Comparison of ENCODE assay signal across 20 mouse cellular contexts in the genomic region with DNA sequence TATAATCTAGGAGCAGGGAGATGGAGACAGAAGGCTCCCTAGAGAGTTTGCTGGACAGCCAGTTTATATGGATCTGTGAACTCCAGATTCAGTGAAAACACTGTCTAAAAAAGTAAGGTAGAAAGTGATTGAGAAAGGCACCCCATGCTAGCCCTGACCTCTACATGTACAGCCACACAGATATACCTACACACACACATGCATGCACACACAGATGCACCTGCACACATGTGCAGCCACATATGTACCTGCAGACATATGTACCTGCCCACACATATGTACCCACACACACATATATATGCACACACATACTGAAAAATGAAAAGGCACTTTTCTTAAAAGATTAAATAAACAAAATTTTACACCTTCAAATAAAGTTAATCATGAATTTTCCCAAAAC. TPM values are rescaled to one million over a fixed set of nuclear protein-coding genes. Genes with fewer than 3 reads are reported as not detected.
A peak's percentile ranks its signal among the peaks of the same experiment; 100 is the strongest.
DNase-seq lines count a peak whose midpoint lies in the region; ATAC-seq and TF ChIP-seq lines count a peak whose summit lies in the region.
"Had no signal": no experiment of that assay in that cellular context is flagged by ENCODE, and none has a peak within 500 bp of the region (broad histone marks: within the 10 kb centered on the region; RNA-seq: fewer than 3 reads in every experiment).

No protein-coding gene starts in this region.

- intact Hi-C loops in heart, adult 2 months (cut with DNase I), result no loop called here
- intact Hi-C loops in heart, postnatal 36 days (cut with DNase I), result no loop called here

- TF ChIP-seq POLR2A in heart, adult 2 months (IDR thresholded peaks at IDR 0.05; ENCODE audit: insufficient read depth, low read depth, low read length), result no peak

- no peak for TF ChIP-seq EP300 in heart, adult 2 months (IDR thresholded peaks at IDR 0.05; ENCODE audit: insufficient read depth, low read depth, low read length)
- TF ChIP-seq EP300 in heart, postnatal 0 days (IDR thresholded peaks at IDR 0.05; ENCODE audit: low read depth), result no peak

- H3K4me1 ChIP-seq in heart, adult 2 months (ENCODE audit: control insufficient read depth, insufficient read depth, low read length), result peaks cover 23% of the 10 kb centered on the region
- peaks cover 58% of the 10 kb centered on the region for H3K4me1 ChIP-seq in heart, embryonic 13.5 days
- H3K4me1 ChIP-seq in heart, embryonic 15.5 days (replicated peaks), result peaks cover 31% of the 10 kb centered on the region
- H3K4me1 ChIP-seq in heart, postnatal 0 days (ENCODE audit: control insufficient read depth, insufficient read depth), result peaks cover 39% of the 10 kb centered on the region
- H3K4me1 ChIP-seq: embryonic facial prominence, embryonic 12.5 days; hindbrain, embryonic 10.5 days had no signal

- no peak for TF ChIP-seq CTCF in heart, adult 2 months (IDR thresholded peaks at IDR 0.05)
- no peak for TF ChIP-seq CTCF in heart, postnatal 0 days (IDR thresholded peaks at IDR 0.05; ENCODE audit: low read depth)

- H3K9me3 ChIP-seq in heart, embryonic 13.5 days, result no peaks in the 10 kb centered on the region
- H3K9me3 ChIP-seq in heart, embryonic 15.5 days (replicated peaks), result no peaks in the 10 kb centered on the region
- H3K9me3 ChIP-seq in heart, postnatal 0 days (replicated peaks; ENCODE audit: control insufficient read depth, low read length), result no peaks in the 10 kb centered on the region
- H3K9me3 ChIP-seq: embryonic facial prominence, embryonic 12.5 days; forebrain, embryonic 15.5 days; hindbrain, embryonic 10.5 days had no signal

- peaks cover 44% of the 10 kb centered on the region for H3K36me3 ChIP-seq in heart, adult 2 months (ENCODE audit: control insufficient read depth, insufficient read depth, low read length)
- peaks cover 3% of the 10 kb centered on the region; the same call in 1 of the 2 replicates for H3K36me3 ChIP-seq in heart, embryonic 13.5 days
- H3K36me3 ChIP-seq in heart, embryonic 15.5 days, result no peaks in the 10 kb centered on the region
- no peaks in the 10 kb centered on the region for H3K36me3 ChIP-seq in heart, postnatal 0 days (replicated peaks; ENCODE audit: control insufficient read depth, insufficient read depth, low read length)
- H3K36me3 ChIP-seq: embryonic facial prominence, embryonic 12.5 days; forebrain, embryonic 15.5 days; hindbrain, embryonic 10.5 days had no signal

- DNase-seq in heart, adult 2 months, result no peak
- no peak for DNase-seq in heart, postnatal 36 days
- DNase-seq in heart, adult 8-10 months (ENCODE audit: low spot score), result no peak
- DNase-seq in heart, postnatal 0 days (ENCODE audit: low spot score), result no peak
- DNase-seq: adrenal gland, postnatal 14 days; cerebellum, adult 11-12 months; cerebellum, adult 9-10 months; cerebellum, postnatal 25 days; gastrocnemius, postnatal 14 days; kidney, adult 11 months; kidney, adult 9 months had no signal

- no peaks in the 10 kb centered on the region for H3K27me3 ChIP-seq in heart, adult 2 months (ENCODE audit: control insufficient read depth, insufficient read depth, low read length)
- no peaks in the 10 kb centered on the region for H3K27me3 ChIP-seq in heart, embryonic 13.5 days (replicated peaks)
- H3K27me3 ChIP-seq in heart, embryonic 15.5 days, result no peaks in the 10 kb centered on the region
- no peaks in the 10 kb centered on the region for H3K27me3 ChIP-seq in heart, postnatal 0 days (ENCODE audit: control insufficient read depth, insufficient read depth, low read length)
- H3K27me3 ChIP-seq: CH12.LX; embryonic facial prominence, embryonic 12.5 days; forebrain, embryonic 15.5 days; Patski had no signal

- peak overlapping the region; percentile 88 for H3K27ac ChIP-seq in heart, adult 2 months
- H3K27ac ChIP-seq in heart, embryonic 13.5 days (replicated peaks), result peak overlapping the region; percentile 74
- peak overlapping the region; percentile 67 for H3K27ac ChIP-seq in heart, embryonic 15.5 days
- H3K27ac ChIP-seq in heart, postnatal 0 days (ENCODE audit: low read depth), result peak overlapping the region; percentile 90
- H3K27ac ChIP-seq: embryonic facial prominence, embryonic 12.5 days; forebrain, embryonic 15.5 days; hindbrain, embryonic 10.5 days had no signal

- H3K9ac ChIP-seq in heart, adult 2 months (ENCODE audit: low read depth, low read length), result no peak overlapping the region
- no peak overlapping the region for H3K9ac ChIP-seq in heart, embryonic 13.5 days
- no peak overlapping the region for H3K9ac ChIP-seq in heart, embryonic 15.5 days
- H3K9ac ChIP-seq in heart, postnatal 0 days (replicated peaks; ENCODE audit: low read depth, low read length), result no peak overlapping the region
- H3K9ac ChIP-seq: embryonic facial prominence, embryonic 12.5 days; forebrain, embryonic 15.5 days had no signal

- no peak overlapping the region for H3K4me2 ChIP-seq in heart, embryonic 13.5 days
- H3K4me2 ChIP-seq in heart, embryonic 15.5 days, result no peak overlapping the region
- H3K4me2 ChIP-seq in heart, postnatal 0 days (ENCODE audit: low read depth, low read length), result no peak overlapping the region
- H3K4me2 ChIP-seq: embryonic facial prominence, embryonic 12.5 days; forebrain, embryonic 15.5 days had no signal

- H3K79me2 ChIP-seq in heart, adult 2 months (replicated peaks; ENCODE audit: control insufficient read depth, insufficient read depth, low read length), result no peaks in the 10 kb centered on the region; the same call in 1 of the 2 replicates

- ATAC-seq in heart, embryonic 13.5 days (ENCODE audit: extremely low read depth, insufficient number of reproducible peaks, low FRiP score, low TSS enrichment), result no peak
- no peak for ATAC-seq in heart, embryonic 15.5 days (replicated peaks; ENCODE audit: insufficient number of reproducible peaks, insufficient read depth, low FRiP score, low read depth)
- ATAC-seq in heart, postnatal 0 days (ENCODE audit: insufficient read depth, low read depth), result no peak
- ATAC-seq: activated CD4-positive, CD25-positive, alpha-beta regulatory T cell, adult 4 months; forebrain, embryonic 15.5 days; hindbrain, embryonic 16.5 days; Patski had no signal

- H3K4me3 ChIP-seq in heart, adult 2 months, result no peak overlapping the region
- H3K4me3 ChIP-seq in heart, embryonic 13.5 days, result no peak overlapping the region
- no peak overlapping the region for H3K4me3 ChIP-seq in heart, embryonic 15.5 days
- H3K4me3 ChIP-seq in heart, postnatal 0 days (ENCODE audit: low read depth, low read length), result no peak overlapping the region
- H3K4me3 ChIP-seq: embryonic facial prominence, embryonic 12.5 days; forebrain, embryonic 15.5 days; hindbrain, embryonic 10.5 days had no signal

RNA-seq across cellular contexts. Expression of a gene that starts 11.1 kb away (rescaled TPM):
- total RNA-seq in heart, adult 2 months (2021), result 1,000 to 10,000 TPM; 5,608 to 7,152 TPM
- polyA plus RNA-seq in heart, adult 2 months (2012; rRNA removed), result 9,883 and 19,352 TPM in 2 replicates
- total RNA-seq in heart, postnatal 36 days (2021), result 1,000 to 10,000 TPM; 6,022 to 6,533 TPM
- polyA plus RNA-seq in heart, embryonic 13.5 days (2015; fragmentation: Nextera tagmentation; extraction: Ambion mirVana), result 682 and 793 TPM in 2 replicates
- 1,000 to 10,000 TPM; 7,188 to 8,681 (median 7,674) TPM for total RNA-seq in heart, adult 8-10 months (2022)
- 791 and 1,187 TPM in 2 replicates for polyA plus RNA-seq in heart, embryonic 15.5 days (2015; fragmentation: Nextera tagmentation; extraction: Ambion mirVana)
- total RNA-seq in heart, postnatal 0 days (2014; rRNA removed; ENCODE audit: low replicate concordance), result 3,810 and 4,371 TPM in 2 replicates
- polyA plus RNA-seq in heart, postnatal 0 days (2015; fragmentation: Nextera tagmentation; extraction: Ambion mirVana), result 3,198 and 3,248 TPM in 2 replicates
- total RNA-seq: CH12.LX had no signal

RNA-seq across cellular contexts. Expression of a gene that starts 53.4 kb away (rescaled TPM):
- 10 to 100 TPM; 16.2 to 16.5 TPM for total RNA-seq in heart, adult 2 months (2021)
- polyA plus RNA-seq in heart, adult 2 months (2012; rRNA removed), result 4.3 and 8.3 TPM in 2 replicates
- total RNA-seq in heart, postnatal 36 days (2021), result 10 to 100 TPM; 15.4 to 17.5 TPM
- 3.1 and 3.6 TPM in 2 replicates for polyA plus RNA-seq in heart, embryonic 13.5 days (2015; fragmentation: Nextera tagmentation; extraction: Ambion mirVana)
- 10 to 100 TPM; 13.1 to 16.0 (median 14.3) TPM for total RNA-seq in heart, adult 8-10 months (2022)
- 5.1 TPM in 2 replicates for polyA plus RNA-seq in heart, embryonic 15.5 days (2015; fragmentation: Nextera tagmentation; extraction: Ambion mirVana)
- total RNA-seq in heart, postnatal 0 days (2014; rRNA removed; ENCODE audit: low replicate concordance), result 17.6 and 21.2 TPM in 2 replicates
- 3.3 and 4.1 TPM in 2 replicates for polyA plus RNA-seq in heart, postnatal 0 days (2015; fragmentation: Nextera tagmentation; extraction: Ambion mirVana)
